Mouse (Mus musculus) heart, adult 2 months (tissue): ENCODE results near the gene Arsg.

Experiments
- CTCF ChIP-seq: fragments of 200-600 bp; IDR thresholded peaks from 2 replicates; pipeline ENCODE4 v1.8.1; 2022; ENCODE audit warnings: antibody characterized with exemption, mild to moderate bottlenecking, moderate library complexity
- EP300 ChIP-seq: fragments of 200-500 bp; IDR thresholded peaks from 2 replicates; pipeline ENCODE4 v1.6.1; 2011; ENCODE audit warnings: low read depth, low read length, control low read depth; ENCODE audit not compliant: insufficient read depth
- POLR2A ChIP-seq: fragments of 200-500 bp; IDR thresholded peaks from 2 replicates; pipeline ENCODE4 v1.6.1; 2011; ENCODE audit warnings: mild to moderate bottlenecking, low read depth, low read length, control low read depth; ENCODE audit not compliant: insufficient read depth

- no peak for TF ChIP-seq POLR2A
- no peak for TF ChIP-seq CTCF
- TF ChIP-seq EP300, result no peak
Observed at GRCm38 (mm10) chr11:109485398-109486045, 12.3 kb downstream of the Arsg start.
